Mouse (Mus musculus) c-Kit-negative CD71-positive TER-119-positive erythroid progenitor cells, embryonic 14.5 days (primary cell): ENCODE results near the gene Stam2.

Experiments
- DNase-seq: peaks from one replicate; pipeline ENCODE4 v3.0.0-alpha.2; 2013; ENCODE audit warnings: low read depth, low spot score

Gene Stam2

DNA sequence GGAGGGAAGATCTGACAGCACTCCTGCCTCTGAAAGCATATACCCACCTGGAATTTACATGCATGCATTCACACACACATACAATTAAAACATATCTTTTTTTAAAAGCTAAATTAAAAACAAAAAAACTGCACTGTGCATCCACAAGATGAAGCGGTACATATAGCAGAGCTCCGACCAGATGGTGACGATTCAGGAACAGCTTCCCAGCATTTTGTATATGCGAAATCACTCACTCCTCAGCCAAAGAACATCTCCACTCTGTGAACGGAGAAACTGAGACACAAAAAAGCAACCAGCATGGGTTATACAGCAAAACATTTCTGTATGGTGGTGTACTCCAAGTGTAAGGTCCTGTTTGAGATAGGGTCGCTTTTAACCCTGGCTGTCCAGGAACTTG, 11.2 kb downstream of the Stam2 start:
- no peak for DNase-seq

- no peak for DNase-seq
These were observed 21.7 kb downstream of the Stam2 start for GRCm38 (mm10) chr2:52720231-52721025.

DNA sequence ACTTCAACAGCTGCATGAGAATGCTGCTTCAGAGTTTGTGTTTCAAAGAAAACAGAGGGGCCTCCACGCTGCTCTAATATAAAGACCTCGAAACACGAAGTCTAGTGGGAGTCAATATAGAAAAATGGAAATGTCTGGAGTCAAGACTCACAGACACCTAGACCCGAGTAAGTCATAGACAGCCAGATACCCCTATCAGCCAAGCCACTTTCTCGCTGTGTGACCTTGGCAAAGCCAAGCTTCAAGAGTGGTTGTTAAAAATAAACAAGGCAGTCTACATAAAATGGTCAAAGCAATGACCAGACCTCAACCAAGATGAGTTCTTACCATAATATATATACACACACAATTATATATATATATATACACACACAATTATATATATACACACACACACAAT, 25.0 kb downstream of the Stam2 start:
- DNase-seq: no peak

DNA sequence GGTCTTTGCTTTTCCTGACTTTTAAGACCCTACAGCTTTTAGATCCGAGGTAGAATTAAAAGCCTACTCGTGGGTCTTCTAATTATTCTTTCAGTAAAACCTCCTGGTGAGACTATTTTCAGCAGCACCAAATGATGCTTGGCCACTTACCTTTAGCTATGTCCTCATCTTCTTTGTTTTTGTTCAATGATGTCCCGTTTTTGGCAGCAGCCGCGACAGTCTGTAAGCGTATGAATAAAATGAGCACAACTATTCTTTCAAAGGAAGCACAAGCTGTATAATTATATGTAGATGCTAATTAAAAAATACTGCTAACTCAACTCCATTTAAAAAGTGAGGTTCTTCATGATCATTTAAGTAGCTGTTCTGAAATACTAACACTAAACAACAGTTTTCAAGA, 26.5 kb downstream of the Stam2 start:
- no peak for DNase-seq

GRCm38 (mm10) chr2:52714111-52714510, 28.0 kb downstream of the Stam2 start:
- DNase-seq: no peak

GRCm38 (mm10) chr2:52710804-52711203, 31.3 kb downstream of the Stam2 start:
- no peak for DNase-seq

- DNase-seq: no peak
These were observed 32.7 kb downstream of the Stam2 start for GRCm38 (mm10) chr2:52709417-52709816.

DNA sequence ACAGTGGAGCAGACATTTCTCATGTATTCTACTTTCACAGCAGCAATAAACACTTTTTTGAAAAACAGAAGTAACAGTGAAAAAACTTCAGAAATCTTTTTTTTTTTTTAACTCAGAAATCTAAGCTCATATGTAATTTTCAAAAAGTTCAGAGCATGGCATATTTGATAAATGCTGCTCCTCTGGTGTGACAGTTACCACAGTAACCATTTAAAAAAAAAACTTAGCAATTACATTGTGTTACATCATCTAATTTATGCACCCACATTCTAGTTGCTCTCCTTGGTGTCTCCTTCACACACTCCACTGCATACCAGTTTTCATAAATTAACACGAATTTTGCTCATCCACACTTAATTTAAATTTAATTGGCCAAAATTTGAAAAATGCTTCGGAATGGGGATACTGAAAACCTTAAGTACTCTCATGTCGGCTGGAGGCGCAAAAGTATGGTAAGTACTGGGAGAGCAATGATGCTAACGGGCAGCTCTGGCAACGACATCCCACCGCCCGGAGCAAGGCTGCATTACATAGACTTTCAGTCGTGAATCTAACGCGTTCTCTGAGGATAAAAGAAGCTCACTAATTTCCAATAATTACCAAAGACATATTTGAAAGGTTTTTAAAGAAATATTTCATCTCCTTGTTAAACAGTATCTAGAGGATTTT, 40.6 kb downstream of the Stam2 start:
- no peak for DNase-seq

DNA sequence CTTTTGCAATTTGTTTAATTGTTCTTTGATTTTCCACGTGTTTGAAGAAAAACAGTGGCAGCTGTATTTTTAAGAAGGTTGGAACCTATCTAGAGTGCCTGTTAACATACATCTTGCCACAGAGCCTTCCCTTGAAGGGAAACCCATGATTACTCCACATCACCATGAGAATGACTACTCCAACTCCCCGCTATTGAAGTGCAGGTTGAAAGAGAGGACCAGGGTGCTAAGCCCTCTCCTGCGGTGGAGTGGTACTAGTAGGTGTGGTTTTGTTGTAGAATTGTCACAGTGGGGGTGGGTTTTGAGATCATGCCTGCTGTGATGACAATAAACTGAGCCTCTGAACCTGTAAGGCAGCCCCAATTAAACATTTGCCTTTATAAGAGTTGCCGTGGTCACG, 41.7 kb downstream of the Stam2 start:
- DNase-seq: no peak

DNA sequence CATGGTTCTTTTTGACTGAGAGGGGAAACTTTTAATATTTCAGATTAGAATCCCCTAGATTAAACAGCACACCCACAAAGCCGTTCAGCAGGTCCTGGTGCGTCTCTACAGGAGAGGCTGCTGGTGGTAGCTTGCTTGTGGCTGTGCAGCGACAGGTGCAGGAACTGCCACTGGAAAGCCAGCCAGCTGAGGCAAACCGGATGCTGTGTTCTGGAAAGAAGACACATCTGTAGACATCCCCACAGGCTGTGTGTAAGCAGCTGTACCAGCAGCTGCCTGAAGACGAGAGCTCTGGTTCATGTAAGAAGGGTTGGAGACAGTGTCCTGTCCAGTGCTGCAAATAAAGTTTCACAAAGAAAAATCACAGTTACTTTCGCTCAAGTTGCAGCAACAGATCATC, 47.5 kb downstream of the Stam2 start:
- no peak for DNase-seq

DNA sequence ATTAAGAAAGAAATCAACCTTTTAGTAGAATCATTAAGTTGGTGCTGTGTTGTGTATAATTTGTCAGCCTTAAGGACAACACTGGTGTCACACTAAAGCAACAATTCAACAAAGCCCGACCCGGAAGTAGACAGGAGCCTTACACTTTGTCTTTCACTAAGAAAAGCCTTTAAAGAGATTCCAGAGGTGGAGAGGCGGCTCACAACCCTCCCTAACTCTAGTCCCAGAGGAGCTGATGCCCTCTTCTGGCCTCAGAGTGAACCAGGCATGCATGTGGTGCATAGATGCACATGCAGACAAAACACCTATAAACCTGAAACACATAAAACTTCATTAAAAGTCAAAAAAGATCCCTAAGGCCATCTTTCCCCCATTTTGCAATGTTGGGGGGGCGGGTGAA, 50.3 kb downstream of the Stam2 start:
- DNase-seq: no peak

- DNase-seq: no peak
These were observed 55.5 kb downstream of the Stam2 start for GRCm38 (mm10) chr2:52686601-52687000.

DNA sequence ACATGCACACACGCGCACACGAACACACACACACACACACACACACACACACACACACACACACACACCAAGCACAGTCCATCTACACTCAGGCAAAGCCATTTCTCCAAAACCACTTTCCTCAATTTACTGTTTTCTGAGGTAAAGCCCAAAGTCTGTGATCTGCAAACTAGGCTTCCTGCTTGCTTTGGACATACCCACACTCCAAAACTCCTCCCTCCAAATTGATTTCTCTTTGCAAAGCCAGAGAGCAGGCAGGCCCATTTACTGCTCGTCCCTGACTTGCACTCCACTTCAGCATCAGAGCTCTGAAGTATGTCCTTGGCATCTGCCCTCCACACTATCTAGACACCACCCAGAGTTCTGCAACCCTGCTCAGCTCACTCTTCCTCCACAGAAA, 64.5 kb downstream of the Stam2 start:
- no peak for DNase-seq

DNA sequence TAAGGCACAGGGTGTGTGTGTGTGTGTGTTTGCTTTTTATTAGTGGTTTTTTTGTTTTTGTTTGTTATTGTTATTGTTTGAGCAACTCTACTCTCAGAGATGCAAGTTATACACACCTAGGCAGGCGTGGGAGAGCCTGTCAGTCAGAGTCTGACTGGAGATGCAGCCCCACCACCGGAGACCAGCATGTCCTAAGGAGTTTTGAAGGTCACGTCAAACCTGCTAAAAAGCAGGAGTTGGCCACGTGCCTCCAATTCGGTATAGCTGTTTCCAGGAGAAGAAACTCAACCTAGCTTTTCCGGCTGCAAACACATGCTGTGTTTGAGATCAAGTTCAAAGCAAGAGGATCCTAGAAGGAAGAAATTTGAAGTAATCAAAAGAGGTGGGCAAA, 65.2 kb downstream of the Stam2 start:
- no peak for DNase-seq

GRCm38 (mm10) chr2:52676023-52676912, 65.8 kb downstream of the Stam2 start, which contains the start of gene Cacnb4:
Gene Cacnb4, minus strand, starts transcription at chr2:52676831.
- DNase-seq: no peak

- DNase-seq: no peak
These were observed 66.6 kb downstream of the Stam2 start for GRCm38 (mm10) chr2:52675278-52675987.

GRCm38 (mm10) chr2:52674886-52675277, 67.2 kb downstream of the Stam2 start:
- DNase-seq: no peak

DNA sequence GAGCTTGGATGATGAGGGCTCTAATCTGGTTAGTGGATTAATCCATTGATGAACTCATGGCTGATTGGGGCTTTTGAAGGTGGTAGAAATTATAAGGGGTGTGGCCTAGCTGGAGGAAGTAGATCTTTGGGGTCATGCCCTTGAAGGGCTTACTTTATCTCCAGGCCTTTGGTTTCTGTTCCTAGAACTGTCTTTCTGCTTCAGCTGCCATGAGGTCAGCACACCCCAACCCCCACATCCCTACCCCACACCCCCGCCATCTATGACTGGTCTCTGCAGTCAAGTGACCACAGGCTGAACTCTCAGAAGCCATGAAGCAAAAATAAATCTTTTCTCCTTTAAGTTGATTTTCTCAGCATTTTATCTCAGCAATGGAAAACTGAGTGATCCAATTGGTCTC, 68.9 kb downstream of the Stam2 start:
- no peak for DNase-seq

DNA sequence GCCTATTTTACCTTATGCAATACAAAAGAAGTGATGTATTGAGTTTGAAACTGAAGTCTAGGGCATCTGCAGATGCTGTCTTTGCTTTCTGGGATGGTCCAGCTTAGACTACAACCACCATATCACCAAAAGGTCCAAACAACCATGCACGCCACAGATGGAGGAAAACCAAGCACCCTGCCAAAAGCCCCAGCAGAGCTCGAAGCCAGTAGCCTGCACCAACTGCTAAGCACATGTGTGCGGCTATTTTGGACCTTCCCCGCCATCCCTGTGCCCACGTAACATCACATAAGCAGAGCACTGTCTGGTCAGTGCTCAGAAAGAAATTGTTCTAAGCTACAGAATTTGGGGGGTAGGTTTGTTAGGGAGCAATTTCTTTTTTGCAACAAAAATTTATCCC, 71.3 kb downstream of the Stam2 start:
- DNase-seq: no peak

- DNase-seq: no peak
These were observed 73.6 kb downstream of the Stam2 start for GRCm38 (mm10) chr2:52668480-52668879.

DNA sequence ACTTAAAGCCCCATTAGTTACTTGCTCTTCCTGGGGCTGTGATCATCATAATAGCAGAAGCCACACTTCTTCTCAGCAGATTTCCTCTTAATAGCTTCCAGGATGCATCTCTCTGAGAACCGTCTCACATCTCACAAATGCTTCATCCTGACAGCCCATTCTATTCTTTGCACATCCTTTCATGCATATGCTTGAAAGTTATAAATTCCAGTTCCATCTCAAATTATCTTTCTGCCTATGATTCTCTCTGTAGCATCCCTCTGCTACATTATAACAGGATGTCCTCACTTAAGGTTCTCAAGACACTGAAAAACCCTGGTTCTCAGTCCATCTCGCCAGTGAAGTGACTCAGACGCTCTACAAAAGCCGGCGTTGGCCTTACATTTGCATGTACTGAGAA, 85.4 kb downstream of the Stam2 start:
- no peak for DNase-seq

GRCm38 (mm10) chr2:52654541-52654940, 87.5 kb downstream of the Stam2 start:
- no peak for DNase-seq
